Mouse (Mus musculus) spleen, adult 2 months (tissue): ENCODE measurements at regions not wholly inside any gene's neighbourhood (a gene's known extent, or its start where the extent isn't known, plus 50 kb on each side); places are given as distances from the start of the nearest gene placed in this dataset.

Experiments
- DNase-seq, 2 experiments: peaks; one replicate each; pipeline versions ENCODE4 v3.0.0 to v3.0.0-alpha.2; 2012 to 2021; ENCODE audit warnings: low spot score in 2 of 2, low read depth in 1 of 2
- H3K27ac ChIP-seq: fragments of 200-500 bp; 2 replicates; pipeline ENCODE4 v1.5.1; 2012; ENCODE audit warnings: low read length, inconsistent platforms; ENCODE audit not compliant: insufficient read depth
- H3K27me3 ChIP-seq: fragments of 200-500 bp; 2 replicates; pipeline ENCODE4 v1.6.1; 2012; ENCODE audit warnings: mild to moderate bottlenecking, moderate library complexity, low read length, inconsistent platforms; ENCODE audit not compliant: control insufficient read depth, insufficient read depth
- H3K36me3 ChIP-seq: fragments of 200-500 bp; 2 replicates; pipeline ENCODE4 v1.6.1; 2012; ENCODE audit warnings: mild to moderate bottlenecking, low read length, inconsistent platforms; ENCODE audit not compliant: control insufficient read depth, insufficient read depth
- H3K4me1 ChIP-seq: fragments of 200-500 bp; 2 replicates; pipeline ENCODE4 v1.6.1; 2011; ENCODE audit warnings: inconsistent platforms; ENCODE audit not compliant: control insufficient read depth, insufficient read depth, insufficient read length
- H3K4me3 ChIP-seq: fragments of 200-500 bp; 2 replicates; pipeline ENCODE4 v1.5.1; 2011; ENCODE audit warnings: mild to moderate bottlenecking, inconsistent platforms; ENCODE audit not compliant: insufficient read depth, insufficient read length; ENCODE audit errors: extremely low read depth
- CTCF ChIP-seq: fragments of 200-500 bp; IDR thresholded peaks from 2 replicates; pipeline ENCODE4 v1.5.1; 2011; ENCODE audit warnings: mild to moderate bottlenecking, inconsistent platforms; ENCODE audit not compliant: insufficient read depth, insufficient read length, insufficient replicate concordance; ENCODE audit errors: extremely low read depth
- POLR2A ChIP-seq: fragments of 200-500 bp; IDR thresholded peaks from 2 replicates; pipeline ENCODE4 v1.6.1; 2011; ENCODE audit warnings: low read depth, low read length, inconsistent platforms
- WGBS: fragments of 180-500 bp; shearing (Covaris S2); methylation state at CpG from one replicate; pipeline ENCODE4 v1.1.7; 2018; 5-methylcytosine and 5-hydroxymethylcytosine counted together

DNA sequence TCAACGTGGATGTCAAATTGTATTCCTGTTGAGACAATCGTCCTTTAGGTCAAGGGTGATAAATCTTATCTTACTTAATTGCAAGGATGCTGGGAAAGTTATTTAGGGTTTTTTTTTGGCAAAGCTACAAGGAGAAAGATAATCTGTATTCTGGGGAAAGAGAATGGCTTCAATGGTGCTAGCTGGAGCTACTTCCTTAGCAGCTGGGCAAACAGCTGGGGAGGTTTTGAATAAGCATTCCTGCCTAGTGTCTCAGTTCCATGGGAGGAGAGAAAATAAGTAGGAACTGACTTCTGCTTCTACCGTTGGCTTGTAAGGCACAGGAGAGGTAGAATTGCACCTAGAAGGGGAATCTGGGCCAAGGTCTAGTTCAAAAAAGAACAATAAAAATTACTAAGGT is 318.3 kb upstream of the Fam92a start:
- TF ChIP-seq POLR2A (no peak), CTCF (no peak)
- Histone ChIP-seq H3K4me3 (no peak overlapping the region), H3K27ac (no peak overlapping the region), H3K27me3 (no peaks in the 10 kb centered on the region), H3K4me1 (no peaks in the 10 kb centered on the region), H3K36me3 (no peaks in the 10 kb centered on the region)
- no peak for DNase-seq
- WGBS, result 71% methylated on average over 3 of the region's 3 CpGs

DNA sequence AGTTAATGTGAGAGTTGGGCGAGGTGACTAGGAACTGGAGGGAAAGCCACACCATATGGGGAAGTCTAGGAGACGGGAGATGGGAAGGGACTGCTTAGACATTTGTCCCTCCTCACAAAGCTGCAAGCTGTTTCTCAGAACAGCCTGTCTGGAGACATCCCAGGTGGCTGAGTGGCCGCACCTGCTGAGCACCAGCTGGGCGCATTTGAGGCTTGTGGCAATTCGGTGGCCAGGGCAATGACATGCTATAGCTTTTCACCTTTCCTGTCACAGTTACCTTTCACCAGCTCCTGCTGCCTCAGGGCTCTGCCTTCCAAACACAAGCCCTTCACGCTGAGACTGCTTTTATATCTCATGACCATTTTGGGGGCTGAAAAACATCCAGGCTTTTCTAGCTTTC is 317.5 kb upstream of the Fam92a start:
- no peak for TF ChIP-seq CTCF
- TF ChIP-seq POLR2A, result no peak
- DNase-seq, result no peak
- Histone ChIP-seq H3K4me3 (no peak overlapping the region), H3K36me3 (no peaks in the 10 kb centered on the region), H3K27me3 (no peaks in the 10 kb centered on the region), H3K27ac (no peak overlapping the region), H3K4me1 (no peaks in the 10 kb centered on the region)
- WGBS, result 77% methylated on average over 6 of the region's 6 CpGs

- Histone ChIP-seq H3K4me3 (no peak overlapping the region), H3K36me3 (no peaks in the 10 kb centered on the region), H3K4me1 (no peaks in the 10 kb centered on the region), H3K27ac (no peak overlapping the region), H3K27me3 (no peaks in the 10 kb centered on the region)
- 85% methylated on average over 4 of the region's 4 CpGs for WGBS
- DNase-seq, result no peak
- no peak for TF ChIP-seq POLR2A
- no peak for TF ChIP-seq CTCF
Measured at GRCm38 (mm10) chr4:12481481-12481880, 309.7 kb upstream of the Fam92a start.

DNA sequence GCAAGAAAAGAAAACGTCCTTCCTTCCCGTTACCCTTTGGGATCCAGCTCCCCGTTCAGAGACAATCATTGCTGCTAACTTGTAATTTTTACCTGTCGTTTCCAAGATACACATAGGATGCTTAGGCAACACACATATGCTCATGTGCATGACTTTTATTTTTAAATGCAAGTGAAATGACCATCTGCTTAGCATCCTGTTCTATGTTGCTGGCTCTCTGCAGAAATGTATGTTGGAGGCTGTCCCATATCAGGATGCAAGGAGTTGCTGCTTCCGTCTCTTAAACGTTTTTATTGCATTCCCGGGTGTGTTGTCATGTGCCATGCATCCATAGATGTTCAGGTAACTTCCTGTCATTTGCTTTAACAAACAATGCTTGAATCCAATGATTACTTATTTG is 304.9 kb upstream of the Fam92a start:
- no peak for DNase-seq
- WGBS, result 87% methylated on average over 7 of the region's 7 CpGs
- H3K4me1 ChIP-seq, result no peaks in the 10 kb centered on the region
- no peak overlapping the region for H3K27ac ChIP-seq
- H3K27me3 ChIP-seq, result no peaks in the 10 kb centered on the region
- TF ChIP-seq CTCF (no peak), POLR2A (no peak)
- H3K36me3 ChIP-seq, result no peaks in the 10 kb centered on the region
- no peak overlapping the region for H3K4me3 ChIP-seq

DNA sequence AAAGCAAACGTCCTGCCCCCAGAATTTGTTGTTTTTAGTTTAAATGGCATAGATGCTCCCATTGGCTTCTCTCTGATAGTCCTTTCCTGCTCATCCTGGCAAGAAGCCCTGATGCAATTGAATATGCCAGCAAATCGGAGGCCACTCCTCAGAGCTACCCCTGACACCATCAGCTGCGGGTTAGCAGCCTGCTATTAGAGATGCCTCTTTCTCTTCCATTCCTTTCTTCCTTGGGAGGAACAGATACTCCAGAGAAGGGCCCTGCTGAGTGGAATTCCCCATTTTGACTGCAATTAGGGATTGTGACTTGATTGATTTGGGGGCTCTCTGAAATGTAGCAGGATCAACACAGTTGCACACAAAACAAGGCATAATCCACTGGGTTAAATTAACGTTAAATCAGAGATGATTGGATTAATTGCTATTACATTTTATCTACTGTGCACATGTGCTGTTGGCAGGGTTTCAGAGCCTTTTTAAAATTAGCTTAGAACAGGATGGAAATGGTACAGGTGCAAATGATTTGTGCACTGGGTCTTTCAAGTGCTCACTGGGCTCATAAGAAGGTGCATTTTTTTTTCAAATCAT is 303.3 kb upstream of the Fam92a start:
- Histone ChIP-seq H3K4me1 (no peaks in the 10 kb centered on the region), H3K27ac (no peak overlapping the region), H3K27me3 (no peaks in the 10 kb centered on the region), H3K36me3 (no peaks in the 10 kb centered on the region), H3K4me3 (no peak overlapping the region)
- TF ChIP-seq CTCF, result no peak
- TF ChIP-seq POLR2A, result no peak
- no peak for DNase-seq
- 69% methylated on average over 4 of the region's 4 CpGs for WGBS

DNA sequence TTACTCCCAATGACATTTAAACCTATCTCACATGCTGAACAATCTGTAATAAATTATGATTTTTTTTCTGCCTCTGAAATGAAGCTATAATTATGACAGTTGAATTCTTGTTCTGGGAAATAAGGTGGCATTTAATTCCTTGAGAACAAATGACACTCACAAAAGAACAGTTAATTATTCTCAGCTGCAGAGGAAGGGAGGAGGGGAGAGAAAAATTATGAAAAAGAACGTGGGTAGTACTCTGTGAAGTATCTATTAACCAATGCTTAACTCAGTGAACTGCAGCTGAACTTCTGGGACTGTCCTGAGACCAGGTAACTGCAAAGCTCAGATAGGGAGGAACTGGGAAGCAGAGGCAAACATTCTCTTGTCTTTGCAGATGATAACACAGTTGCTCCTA is 302.6 kb upstream of the Fam92a start:
- H3K27me3 ChIP-seq, result no peaks in the 10 kb centered on the region
- no peak for TF ChIP-seq CTCF
- TF ChIP-seq POLR2A, result no peak
- no peaks in the 10 kb centered on the region for H3K36me3 ChIP-seq
- no peaks in the 10 kb centered on the region for H3K4me1 ChIP-seq
- 40% methylated on average over 1 of the region's 1 CpGs for WGBS
- no peak for DNase-seq
- no peak overlapping the region for H3K4me3 ChIP-seq
- no peak overlapping the region for H3K27ac ChIP-seq

- WGBS, result 85% methylated on average over 2 of the region's 2 CpGs
- H3K27ac ChIP-seq, result no peak overlapping the region
- DNase-seq, result no peak
- no peak for TF ChIP-seq POLR2A
- no peak for TF ChIP-seq CTCF
- no peaks in the 10 kb centered on the region for H3K4me1 ChIP-seq
- H3K27me3 ChIP-seq, result no peaks in the 10 kb centered on the region
- no peak overlapping the region for H3K4me3 ChIP-seq
- H3K36me3 ChIP-seq, result no peaks in the 10 kb centered on the region
Measured at GRCm38 (mm10) chr4:12461701-12462100, 289.9 kb upstream of the Fam92a start.
